Mouse (Mus musculus): Measurements from ENCODE around the gene Col2a1. TPM values are rescaled to one million over a fixed set of nuclear protein-coding genes. Genes with fewer than 3 reads are reported as not detected.

The Col2a1 gene
- total RNA-seq, 1 experiment from 2014 or later = not detected

Other genes starting within 250 kb of the Col2a1 start
- 16.9 and 26.0 TPM in 2 replicates for gene Rapgef3, start 236.7 kb downstream of the Col2a1 start, total RNA-seq (2021)
- gene Slc48a1, start 226.2 kb downstream of the Col2a1 start, total RNA-seq (2021) = 92.4 and 108 TPM in 2 replicates
- gene Hdac7, start 160.2 kb downstream of the Col2a1 start, total RNA-seq (2021) = 93.1 and 109 TPM in 2 replicates
- gene Vdr, start 94.1 kb downstream of the Col2a1 start, total RNA-seq (2021) = 6.0 and 8.0 TPM in 2 replicates
- 43.9 and 68.2 TPM in 2 replicates for gene Tmem106c, start 40.5 kb downstream of the Col2a1 start, total RNA-seq (2021)
- gene Pfkm, start 87.9 kb upstream of the Col2a1 start, total RNA-seq (2021) = 47.7 and 82.8 TPM in 2 replicates
- gene Senp1, start 89.0 kb upstream of the Col2a1 start, total RNA-seq (2021) = 19.8 and 20.8 TPM in 2 replicates
- 36.2 and 46.2 TPM in 2 replicates for gene Asb8, start 160.9 kb upstream of the Col2a1 start, total RNA-seq (2021)
- gene Ccdc184, start 162.5 kb upstream of the Col2a1 start, total RNA-seq (2021) = 0.55 and 0.71 TPM in 2 replicates
- gene Olfr288, start 190.8 kb upstream of the Col2a1 start, total RNA-seq (2021) = not detected in 2 replicates
- not detected in 2 replicates for gene Gm44579, start 216.3 kb upstream of the Col2a1 start, total RNA-seq (2021)
- not detected in 2 replicates for gene Olfr287, start 216.4 kb upstream of the Col2a1 start, total RNA-seq (2021)
- not detected in 2 replicates for gene Olfr286, start 229.8 kb upstream of the Col2a1 start, total RNA-seq (2021)